Comparison of ENCODE assay signal across 8 mouse cellular contexts in genomic region chr11:46437459-46438000, GRCm38 (mm10). TPM values are rescaled to one million over a fixed set of nuclear protein-coding genes. Genes with fewer than 3 reads are reported as not detected.
DNase-seq lines count a peak whose midpoint lies in the region; ATAC-seq lines count a peak whose summit lies in the region.
"Had no signal": no experiment of that assay in that cellular context is flagged by ENCODE, and none has a peak within 500 bp of the region (broad histone marks: within the 10 kb centered on the region; RNA-seq: fewer than 3 reads in every experiment).

No protein-coding gene starts in this region.

- H3K9me3 ChIP-seq in liver, embryonic 12.5 days (replicated peaks) = no peaks in the 10 kb centered on the region

- peaks cover 35% of the 10 kb centered on the region for H3K36me3 ChIP-seq in liver, embryonic 12.5 days

- H3K27ac ChIP-seq in liver, embryonic 12.5 days = peak overlapping the region; percentile 99

- peak overlapping the region; percentile 97 for H3K4me3 ChIP-seq in liver, embryonic 12.5 days

- DNase-seq in urinary bladder, postnatal 25 days (ENCODE audit: low spot score) = peak; percentile 10
- no peak for DNase-seq in urinary bladder, postnatal 14 days (ENCODE audit: low spot score)
- peak; percentile 75 for DNase-seq in c-Kit-negative CD71-positive TER-119-positive erythroid progenitor cells, embryonic 14.5 days (ENCODE audit: low read depth, low spot score)
- DNase-seq in left cerebral cortex, adult 18-20 months (ENCODE audit: low spot score in 2 of 2) = no peak

- peak overlapping the region; percentile 98 for H3K9ac ChIP-seq in liver, embryonic 12.5 days

- WGBS in liver, embryonic 12.5 days (ENCODE audit: insufficient replicate concordance) = 2% methylated on average over 23 of the region's 23 CpGs

- H3K4me1 ChIP-seq in liver, embryonic 12.5 days = peaks cover 61% of the 10 kb centered on the region

- peak; percentile 26; the same call in 1 of the 2 replicates for ATAC-seq in granulocyte monocyte progenitor cell, adult 5-6 weeks (replicated peaks; ENCODE audit: poor library complexity, severe bottlenecking)
- ATAC-seq in liver, embryonic 12.5 days = no peak; the same call in 1 of the 2 replicates
- ATAC-seq in neutrophil, adult 5-6 weeks (ENCODE audit: extremely low read depth, insufficient number of reproducible peaks, low FRiP score, poor library complexity, severe bottlenecking) = peak; percentile 39; the same call in 1 of the 2 replicates

- H3K27me3 ChIP-seq in liver, embryonic 12.5 days (replicated peaks) = no peaks in the 10 kb centered on the region

- peak overlapping the region; percentile 65 for H3K4me2 ChIP-seq in liver, embryonic 12.5 days

RNA-seq across cellular contexts. Expression of gene Med7, which starts 0.8 kb away (rescaled TPM):
- 26.5 and 58.6 TPM in 2 replicates for total RNA-seq in granulocyte monocyte progenitor cell, adult 5-6 weeks (2014; fragmentation: Nextera tagmentation)
- total RNA-seq in granulocyte monocyte progenitor cell, adult 5-6 weeks (2017) = 16.6 and 17.4 TPM in 2 replicates
- 66.0 and 71.2 TPM in 2 replicates for polyA plus RNA-seq in liver, embryonic 12.5 days (2016; fragmentation: Nextera tagmentation; extraction: Ambion mirVana)
- total RNA-seq in neutrophil, adult 5-6 weeks (2017) = 35.0 and 43.6 TPM in 2 replicates
- total RNA-seq in left cerebral cortex, adult 18-20 months (2021) = 10 to 100 TPM; 24.7 to 32.3 TPM

RNA-seq across cellular contexts. Expression of gene Havcr2, which starts 17.2 kb away (rescaled TPM):
- total RNA-seq in granulocyte monocyte progenitor cell, adult 5-6 weeks (2014; fragmentation: Nextera tagmentation) = 0.28 TPM in 1 of 2 replicates, not detected in the other
- 0.05 and 0.56 TPM in 2 replicates for total RNA-seq in granulocyte monocyte progenitor cell, adult 5-6 weeks (2017)
- polyA plus RNA-seq in liver, embryonic 12.5 days (2016; fragmentation: Nextera tagmentation; extraction: Ambion mirVana) = 0.07 and 0.17 TPM in 2 replicates
- 1.5 and 2.1 TPM in 2 replicates for total RNA-seq in neutrophil, adult 5-6 weeks (2017)
- total RNA-seq in left cerebral cortex, adult 18-20 months (2021) = 1 to 10 TPM; 2.6 to 3.0 TPM

RNA-seq across cellular contexts. Expression of gene Fam71b, which starts 41.2 kb away (rescaled TPM):
- total RNA-seq in granulocyte monocyte progenitor cell, adult 5-6 weeks (2014; fragmentation: Nextera tagmentation) = 1.6 TPM in 1 of 2 replicates, not detected in the other
- total RNA-seq in granulocyte monocyte progenitor cell, adult 5-6 weeks (2017) = not detected in 2 replicates
- polyA plus RNA-seq in liver, embryonic 12.5 days (2016; fragmentation: Nextera tagmentation; extraction: Ambion mirVana) = not detected in 2 replicates
- 1.1 TPM in 1 of 2 replicates, not detected in the other for total RNA-seq in neutrophil, adult 5-6 weeks (2017)
- not detected for total RNA-seq in left cerebral cortex, adult 18-20 months (2021)
- total RNA-seq: left cerebral cortex, adult 8-10 months had no signal

RNA-seq across cellular contexts. Expression of gene Itk, which starts 48.2 kb away (rescaled TPM):
- 0.28 TPM in 1 of 2 replicates, not detected in the other for total RNA-seq in granulocyte monocyte progenitor cell, adult 5-6 weeks (2014; fragmentation: Nextera tagmentation)
- total RNA-seq in granulocyte monocyte progenitor cell, adult 5-6 weeks (2017) = 0.21 and 0.26 TPM in 2 replicates
- polyA plus RNA-seq in liver, embryonic 12.5 days (2016; fragmentation: Nextera tagmentation; extraction: Ambion mirVana) = not detected in 2 replicates
- total RNA-seq in neutrophil, adult 5-6 weeks (2017) = 28.7 and 29.5 TPM in 2 replicates
- under 1 TPM; 0.21 to 0.28 TPM for total RNA-seq in left cerebral cortex, adult 18-20 months (2021)

Comparison
In these comparisons a context has a peak if more than half of its experiments do, and no peak if none do; other contexts are left out.
1. DNase-seq: peak in urinary bladder, postnatal 25 days (single experiment) and c-Kit-negative CD71-positive TER-119-positive erythroid progenitor cells, embryonic 14.5 days (single experiment); none in urinary bladder, postnatal 14 days (single experiment) and left cerebral cortex, adult 18-20 months (0 of 2).